Mouse (Mus musculus): Measurements from ENCODE around the gene Efnb2. TPM values are rescaled to one million over a fixed set of nuclear protein-coding genes. Genes with fewer than 3 reads are reported as not detected.

Gene Efnb2
- total RNA-seq, 2 experiments from 2014 or later: 34.2 to 41.3 TPM

- no peak for DNase-seq (ENCODE audit: low spot score in 2 of 2)
Observed at GRCm38 (mm10) chr8:8619221-8620194, 41.5 kb downstream of the Efnb2 start.

- DNase-seq (ENCODE audit: low spot score in 2 of 2): no peak
Observed at GRCm38 (mm10) chr8:8613844-8614243, 47.2 kb downstream of the Efnb2 start.

- no peak for DNase-seq (ENCODE audit: low spot score in 2 of 2)
Observed at GRCm38 (mm10) chr8:8611928-8612327, 49.1 kb downstream of the Efnb2 start.

GRCm38 (mm10) chr8:8609791-8610190, 51.3 kb downstream of the Efnb2 start:
- DNase-seq (ENCODE audit: low spot score in 2 of 2): no peak

GRCm38 (mm10) chr8:8609141-8609540, 51.9 kb downstream of the Efnb2 start:
- DNase-seq (ENCODE audit: low spot score in 2 of 2): no peak

GRCm38 (mm10) chr8:8605621-8606020, 55.4 kb downstream of the Efnb2 start:
- no peak for DNase-seq (ENCODE audit: low spot score in 2 of 2)

GRCm38 (mm10) chr8:8603875-8604274, 57.2 kb downstream of the Efnb2 start:
- DNase-seq (ENCODE audit: low spot score in 2 of 2): no peak

GRCm38 (mm10) chr8:8602616-8603461, 58.2 kb downstream of the Efnb2 start:
- no peak for DNase-seq (ENCODE audit: low spot score in 2 of 2)

GRCm38 (mm10) chr8:8599931-8600330, 61.1 kb downstream of the Efnb2 start:
- no peak for DNase-seq (ENCODE audit: low spot score in 2 of 2)

GRCm38 (mm10) chr8:8597434-8597833, 63.6 kb downstream of the Efnb2 start:
- no peak for DNase-seq (ENCODE audit: low spot score in 2 of 2)

GRCm38 (mm10) chr8:8595831-8596611, 65.0 kb downstream of the Efnb2 start:
- no peak for DNase-seq (ENCODE audit: low spot score in 2 of 2)

- no peak for DNase-seq (ENCODE audit: low spot score in 2 of 2)
Observed at GRCm38 (mm10) chr8:8593812-8594211, 67.2 kb downstream of the Efnb2 start.

GRCm38 (mm10) chr8:8593371-8593770, 67.7 kb downstream of the Efnb2 start:
- no peak for DNase-seq (ENCODE audit: low spot score in 2 of 2)

GRCm38 (mm10) chr8:8592331-8592730, 68.7 kb downstream of the Efnb2 start:
- no peak for DNase-seq (ENCODE audit: low spot score in 2 of 2)

- no peak for DNase-seq (ENCODE audit: low spot score in 2 of 2)
Observed at GRCm38 (mm10) chr8:8583981-8584377, 77.1 kb downstream of the Efnb2 start.

GRCm38 (mm10) chr8:8583290-8583980, 77.6 kb downstream of the Efnb2 start:
- DNase-seq (ENCODE audit: low spot score in 2 of 2): no peak

- no peak for DNase-seq (ENCODE audit: low spot score in 2 of 2)
Observed at GRCm38 (mm10) chr8:8577770-8578303, 83.2 kb downstream of the Efnb2 start.

- no peak for DNase-seq (ENCODE audit: low spot score in 2 of 2)
Observed at GRCm38 (mm10) chr8:8576833-8577232, 84.2 kb downstream of the Efnb2 start.

GRCm38 (mm10) chr8:8576286-8576685, 84.8 kb downstream of the Efnb2 start:
- no peak for DNase-seq (ENCODE audit: low spot score in 2 of 2)

Data from adrenal gland, postnatal 4 days (tissue).